Mouse (Mus musculus) thymus, postnatal 4 days (tissue): ENCODE results near the gene Akr1c21.
A peak's percentile ranks its signal among the peaks of the same experiment; 100 is the strongest.
"Not testable (repeated sequence)": the region's sequence is repeated elsewhere in the genome, so short reads cannot be mapped to it uniquely, and the experiment has no call there.

Experiments
- DNase-seq: peaks from one replicate; pipeline ENCODE4 v3.0.0; 2021

Akr1c21 gene

DNA sequence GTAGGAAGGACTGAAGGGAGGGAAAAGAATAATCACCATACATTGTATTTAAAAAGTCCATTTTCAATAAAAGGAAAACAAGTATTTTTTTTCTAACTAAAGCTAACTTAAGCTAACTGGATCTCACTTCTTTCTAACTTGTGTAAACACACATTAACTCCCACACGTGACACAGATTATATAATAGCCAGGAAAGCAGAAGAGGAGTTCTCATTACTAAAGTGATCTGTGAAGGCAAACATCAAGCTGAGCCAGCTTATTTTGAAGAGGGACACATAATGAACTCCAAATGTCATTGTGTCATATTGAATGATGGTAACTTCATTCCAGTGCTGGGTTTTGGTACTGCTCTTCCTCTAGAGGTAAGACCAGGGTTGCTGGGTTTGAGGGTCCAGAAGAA is at the start of gene Akr1c21:
Akr1c21 (plus strand) TSS at position 205 of the 400 bp plus-strand sequence.
- DNase-seq, result no peak

DNA sequence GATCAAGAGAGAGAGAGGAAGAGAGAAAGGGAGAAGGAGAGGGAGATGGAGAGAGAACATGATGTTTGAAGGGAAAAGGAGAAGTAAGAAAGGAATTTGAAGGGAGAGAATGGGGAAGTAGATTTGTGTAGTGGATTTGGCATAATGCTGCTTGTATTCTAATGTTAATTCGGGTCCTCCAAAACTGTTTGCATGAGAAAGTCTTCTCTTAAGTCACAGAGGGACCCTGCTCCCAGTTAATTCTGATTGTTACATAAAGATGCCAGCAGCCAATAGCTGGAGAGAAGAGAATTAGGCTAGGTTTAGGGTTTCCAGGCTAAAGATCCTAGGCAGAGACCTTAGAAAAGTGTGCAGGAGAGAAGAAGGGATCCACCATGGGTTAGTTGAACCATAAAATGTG is 14.7 kb upstream of the Akr1c21 start:
- DNase-seq, result no peak

DNA sequence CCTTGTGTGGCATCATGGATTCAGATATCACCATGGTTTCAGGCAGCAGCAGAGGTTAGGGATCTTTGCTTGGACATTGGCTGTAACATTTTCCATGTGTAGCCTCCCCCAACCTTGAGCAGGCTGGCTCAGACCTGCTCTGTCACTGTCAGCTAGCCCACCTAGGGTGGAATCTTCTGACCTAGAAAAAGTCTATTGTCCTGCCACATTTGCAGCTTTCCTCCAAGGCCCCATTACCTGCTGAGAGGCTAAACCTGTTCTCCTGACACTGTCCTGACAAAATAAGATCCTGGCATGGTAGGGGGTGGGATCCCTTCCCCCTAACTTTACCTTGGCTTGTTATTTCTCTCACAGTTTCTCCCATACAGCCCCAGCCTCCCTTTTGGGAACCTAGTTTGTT is 13.4 kb upstream of the Akr1c21 start:
- no peak for DNase-seq

DNA sequence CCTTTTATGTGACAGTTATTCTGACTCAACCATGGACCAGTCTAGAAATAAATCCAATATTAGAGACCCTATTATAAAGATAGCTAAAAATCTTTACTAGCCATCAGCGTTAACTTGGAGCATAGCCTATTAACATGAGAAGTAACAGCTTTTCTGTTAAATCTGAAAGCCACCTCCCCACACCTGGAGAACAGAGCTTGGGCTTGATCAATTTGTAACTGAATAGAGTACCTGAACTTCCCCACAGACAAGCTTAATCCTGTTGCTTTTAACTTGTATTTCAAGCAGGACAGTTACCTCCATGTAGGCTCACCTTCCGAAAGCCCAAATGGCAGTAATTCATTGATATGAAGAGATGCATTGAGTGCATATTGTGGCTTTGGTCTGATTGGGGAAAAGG is 7.9 kb upstream of the Akr1c21 start:
- no peak for DNase-seq

DNA sequence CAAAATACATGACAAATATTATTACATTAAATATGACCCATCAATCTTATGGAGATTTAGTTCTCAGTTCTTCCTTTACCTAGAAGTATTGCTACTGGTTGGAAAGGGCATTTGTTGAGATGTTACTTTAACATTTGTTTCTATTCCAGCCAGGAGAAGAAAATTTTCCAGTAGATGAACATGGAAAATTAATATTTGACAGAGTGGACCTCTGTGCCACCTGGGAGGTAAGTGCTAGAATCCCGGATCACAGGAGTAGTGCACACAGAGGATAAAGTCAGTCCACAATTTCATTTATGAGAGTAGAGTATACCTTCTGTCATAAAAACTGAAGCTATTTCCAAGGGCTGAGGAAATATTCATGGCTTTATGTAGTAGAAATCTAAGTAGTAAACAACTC is 3.0 kb downstream of the Akr1c21 start:
- no peak for DNase-seq

DNA sequence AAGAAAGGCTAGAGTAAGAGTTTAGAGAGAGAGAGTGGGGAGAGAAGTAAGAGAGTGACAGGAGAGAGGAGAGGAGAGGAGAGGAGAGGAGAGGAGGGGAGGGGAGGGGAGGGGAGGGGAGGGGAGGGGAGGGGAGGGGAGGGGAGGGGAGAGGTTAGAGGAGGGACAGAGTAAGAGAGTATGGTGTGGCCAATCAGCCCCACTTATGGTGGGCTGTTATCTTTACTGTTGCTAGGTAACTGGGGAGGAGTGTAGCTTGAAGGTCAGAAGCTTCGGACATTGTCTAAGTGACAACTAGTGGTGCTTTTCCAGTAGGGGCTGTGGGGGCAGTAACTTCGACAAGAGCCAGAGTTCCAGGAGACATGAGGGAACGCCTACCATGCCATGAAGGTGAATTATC is 29.6 kb downstream of the Akr1c21 start:
- DNase-seq, result not testable (repeated sequence)

DNA sequence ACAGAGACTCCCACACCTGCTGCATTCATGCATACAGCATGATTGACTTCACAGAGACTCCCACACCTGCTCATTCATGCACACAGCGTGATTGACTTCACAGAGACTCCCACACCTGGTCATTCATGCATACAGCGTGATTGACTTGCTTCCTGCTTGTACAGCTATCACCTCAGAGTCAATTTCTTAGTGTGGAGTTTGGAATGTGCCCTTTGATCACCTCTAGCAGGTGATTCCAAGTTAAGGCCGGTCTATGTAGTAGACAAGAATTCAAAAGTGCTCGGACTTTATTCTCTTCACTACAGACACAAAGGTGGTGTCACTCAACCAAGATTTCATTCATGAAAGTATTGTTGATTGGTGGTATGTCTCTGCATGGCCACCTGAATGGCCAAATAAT is 32.9 kb downstream of the Akr1c21 start:
- DNase-seq, result no peak

DNA sequence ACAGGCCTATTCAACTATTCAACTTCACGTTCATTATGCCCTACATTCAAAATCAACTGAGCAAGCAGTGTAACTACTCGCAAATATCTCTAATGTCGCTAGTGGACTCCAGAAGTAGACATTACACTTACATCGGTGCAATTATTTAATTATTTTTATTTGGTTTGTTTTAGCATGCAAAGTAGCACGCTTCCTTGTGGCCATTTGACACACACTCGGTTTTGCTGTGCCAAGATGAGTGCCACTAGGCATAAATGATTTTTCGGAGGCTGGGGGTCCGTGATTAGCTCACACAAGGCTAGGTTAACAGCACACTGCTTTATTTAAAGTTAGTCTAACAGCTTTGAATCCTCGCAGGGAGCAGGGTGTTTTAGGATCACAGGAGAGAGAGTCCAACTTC is 34.7 kb downstream of the Akr1c21 start:
- DNase-seq, result no peak

DNA sequence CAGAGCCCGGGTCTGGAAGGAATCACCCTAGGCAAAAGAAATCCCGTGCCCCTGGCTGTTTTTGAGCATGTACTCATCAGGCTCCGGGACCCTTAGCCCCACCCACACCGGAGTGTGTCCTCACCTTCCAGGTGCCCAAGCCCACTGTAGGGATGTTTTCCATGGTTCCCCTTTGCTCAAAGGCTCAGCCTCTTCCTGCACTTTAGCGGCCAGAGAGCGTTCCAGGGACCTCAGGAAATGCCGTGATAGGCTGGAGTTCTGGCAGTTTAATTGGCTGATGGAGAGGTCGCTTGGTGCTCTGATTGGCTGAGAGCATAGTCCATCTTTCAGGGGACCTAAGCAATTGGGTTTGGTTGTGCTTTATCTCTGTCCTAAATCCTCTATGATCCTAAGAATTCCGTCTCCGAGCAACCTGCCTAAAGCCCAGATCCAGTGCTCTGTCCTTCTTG is 35.1 kb downstream of the Akr1c21 start, which contains the start of gene Akr1e1:
Akr1e1 (minus strand) TSS at position 214 of the 449 bp plus-strand sequence.
- peak; percentile 64 for DNase-seq

DNA sequence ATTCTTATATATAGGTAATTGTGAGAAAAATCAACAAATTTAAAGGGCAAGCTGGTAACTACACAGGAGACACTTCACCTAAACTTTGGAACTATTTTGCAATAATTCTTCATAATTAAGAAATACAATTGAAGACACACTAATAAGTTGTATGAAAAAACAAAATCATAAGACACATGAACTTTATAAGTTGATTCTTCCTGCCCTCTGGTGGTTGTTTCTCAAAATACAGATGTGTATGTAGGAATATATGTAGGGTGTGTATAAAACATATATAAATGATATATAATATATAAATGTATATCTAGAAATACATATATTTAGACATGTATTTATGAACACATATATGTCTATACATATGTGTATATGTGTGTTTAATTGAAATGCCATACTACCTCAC is 37.0 kb downstream of the Akr1c21 start:
- DNase-seq, result no peak
